Mouse (Mus musculus): Measurements from ENCODE around the gene Dbp. TPM values are rescaled to one million over a fixed set of nuclear protein-coding genes. Genes with fewer than 3 reads are reported as not detected.

Dbp gene
- total RNA-seq, 2 experiments from 2014 or later: 49.8 to 51.5 TPM

GRCm38 (mm10) chr7:45695098-45695497 lies 9.8 kb upstream of the Dbp start:
- DNase-seq: no peak

DNA sequence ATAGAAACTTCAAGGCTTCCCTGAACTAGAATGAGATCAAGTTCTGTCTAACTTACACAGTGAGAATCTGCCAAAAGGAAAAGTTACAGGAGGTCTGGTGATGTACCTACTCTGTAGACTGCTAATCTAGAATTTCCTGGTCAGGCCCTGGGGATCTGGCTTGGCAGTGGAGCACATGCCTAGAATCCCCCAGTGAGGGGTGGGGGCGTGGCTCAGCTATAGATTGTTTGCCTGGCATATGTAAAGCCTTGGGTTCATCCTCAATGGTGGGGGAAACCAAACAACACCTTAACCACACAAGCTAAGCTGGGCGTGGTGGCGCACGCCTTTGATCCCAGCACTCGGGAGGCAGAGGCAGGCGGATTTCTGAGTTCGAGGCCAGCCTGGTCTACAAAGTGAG lies 7.0 kb upstream of the Dbp start:
- no peak for DNase-seq

GRCm38 (mm10) chr7:45699523-45700141 lies 5.3 kb upstream of the Dbp start, which contains the start of gene Car11:
TSS of gene Car11 (plus strand) at chr7:45699843.
- DNase-seq: peak in 1 of 2 experiments; percentile 48

DNA sequence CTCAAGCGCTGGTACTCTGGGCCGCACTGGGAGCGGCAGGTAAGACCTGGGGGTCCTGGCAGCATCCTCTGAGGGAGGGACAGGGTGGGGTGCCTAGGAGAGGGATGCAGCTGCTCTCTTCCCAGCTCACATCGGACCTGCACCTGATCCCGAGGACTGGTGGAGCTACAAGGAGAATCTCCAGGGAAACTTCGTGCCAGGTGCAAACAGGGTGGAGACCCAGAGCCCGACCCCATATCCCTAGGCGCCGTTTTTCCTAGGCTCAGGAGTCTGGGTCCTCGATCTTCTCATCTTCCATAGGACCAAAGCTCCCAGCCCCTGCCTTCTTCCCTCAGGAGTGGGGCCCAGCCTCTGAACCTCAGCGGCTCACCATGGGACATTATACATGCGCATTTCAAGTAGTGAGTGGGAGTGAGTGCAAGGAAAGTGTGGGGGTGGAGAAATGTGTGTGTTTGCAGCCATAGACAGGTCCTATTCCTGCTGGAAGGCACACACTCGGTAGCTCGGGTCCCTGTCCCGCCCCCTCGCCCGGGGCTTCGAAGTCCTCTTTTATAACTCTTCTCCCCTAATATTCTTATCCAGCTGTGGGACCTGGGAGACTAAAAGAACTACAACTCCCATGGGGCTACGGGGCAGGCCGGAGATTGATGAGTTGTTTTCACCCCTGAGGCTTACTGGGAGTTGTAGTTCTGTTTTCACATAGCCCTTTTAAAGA lies 4.4 kb upstream of the Dbp start:
- DNase-seq: peak; percentile 80 to 82

GRCm38 (mm10) chr7:45701072-45701471 lies 3.8 kb upstream of the Dbp start:
- DNase-seq: peak in 1 of 2 experiments; percentile 47

GRCm38 (mm10) chr7:45701607-45702006 lies 3.3 kb upstream of the Dbp start:
- DNase-seq: no peak

DNA sequence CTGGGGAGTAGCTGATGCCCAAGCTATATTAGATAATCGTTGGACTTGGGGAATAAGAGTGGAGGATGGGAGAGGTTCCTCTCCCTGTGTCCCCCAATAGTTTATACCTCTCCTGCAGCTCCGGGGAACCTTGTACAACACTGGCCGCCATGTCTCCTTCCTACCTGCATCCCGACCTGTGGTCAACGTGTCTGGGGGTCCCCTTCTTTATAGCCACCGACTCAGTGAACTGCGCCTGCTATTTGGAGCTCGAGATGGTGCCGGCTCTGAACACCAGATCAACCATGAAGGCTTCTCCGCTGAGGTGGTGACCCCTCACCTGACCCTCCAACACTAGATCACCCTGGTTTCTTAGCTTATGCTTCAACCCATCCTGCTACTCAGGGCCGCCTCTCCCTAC lies 2.6 kb upstream of the Dbp start:
- no peak for DNase-seq

GRCm38 (mm10) chr7:45702809-45703520 lies 1.9 kb upstream of the Dbp start:
- DNase-seq: no peak

DNA sequence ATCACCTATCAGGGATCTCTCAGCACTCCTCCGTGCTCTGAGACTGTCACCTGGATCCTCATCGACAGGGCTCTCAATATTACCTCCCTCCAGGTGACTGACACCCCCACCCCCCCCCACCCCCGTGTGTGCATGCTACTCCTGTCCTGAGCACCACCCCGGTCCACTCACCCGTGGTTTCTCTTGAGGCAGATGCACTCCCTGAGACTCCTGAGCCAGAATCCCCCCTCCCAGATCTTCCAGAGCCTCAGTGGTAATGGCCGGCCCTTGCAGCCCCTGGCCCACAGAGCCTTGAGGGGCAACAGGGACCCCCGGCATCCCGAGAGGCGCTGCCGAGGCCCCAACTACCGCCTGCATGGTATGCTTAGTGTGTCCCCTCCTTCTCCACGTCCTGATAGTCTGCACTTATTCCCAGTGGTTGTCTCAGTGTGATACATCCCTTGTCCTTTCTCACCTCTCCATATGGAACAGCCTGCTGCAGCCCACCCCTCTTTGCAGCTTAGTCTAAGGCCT lies 1.3 kb upstream of the Dbp start:
- no peak for DNase-seq

DNA sequence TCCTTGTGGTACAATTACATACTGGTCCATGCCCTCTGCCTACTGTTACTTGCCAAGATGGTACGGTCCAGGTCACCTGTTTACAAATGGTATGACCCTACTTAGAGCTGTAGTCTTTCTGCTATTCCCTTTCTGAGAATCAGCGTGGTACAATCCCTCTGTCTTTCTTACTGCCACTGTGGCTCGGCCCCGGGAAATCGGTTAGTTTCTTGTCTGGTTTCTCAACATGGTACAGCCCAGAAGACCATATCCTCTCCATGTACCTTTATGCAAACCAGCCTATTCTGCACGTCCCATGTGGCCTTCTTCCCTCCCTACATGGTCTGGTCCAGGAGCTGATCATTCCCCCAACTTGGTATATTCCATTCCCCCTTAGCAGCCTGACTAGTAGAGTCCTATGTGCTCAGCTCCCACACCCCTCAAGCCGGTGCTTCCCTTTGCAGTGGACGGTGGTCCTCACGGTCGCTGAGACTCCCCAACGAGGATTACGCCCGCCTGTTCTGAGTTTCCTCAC lies 785 bp upstream of the Dbp start:
- peak; percentile 64 to 69 for DNase-seq

- DNase-seq: peak in 1 of 2 experiments; percentile 59
These were observed 566 bp downstream of the Dbp start for GRCm38 (mm10) chr7:45705443-45705864.

DNA sequence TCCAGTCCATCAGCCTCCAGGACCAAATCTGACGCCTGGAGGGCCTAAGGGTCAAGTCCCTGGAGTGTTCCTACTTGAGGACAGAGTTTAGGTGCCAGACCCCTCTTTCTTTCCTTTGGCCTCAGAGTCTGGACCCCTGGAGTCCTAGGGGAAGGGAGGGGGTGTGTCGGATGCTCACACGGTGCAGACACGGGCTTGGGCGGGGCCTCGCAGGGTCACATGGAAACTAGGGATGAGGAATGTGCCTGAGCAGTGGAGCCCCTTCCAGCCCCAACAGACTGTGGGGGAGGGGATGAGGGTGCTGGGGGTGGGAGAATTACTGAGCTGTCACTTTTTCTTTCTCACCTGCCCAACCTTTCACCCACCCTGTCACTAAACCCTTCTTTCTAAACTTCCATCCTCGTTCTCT lies 989 bp downstream of the Dbp start:
- peak; percentile 72 to 81 for DNase-seq

DNA sequence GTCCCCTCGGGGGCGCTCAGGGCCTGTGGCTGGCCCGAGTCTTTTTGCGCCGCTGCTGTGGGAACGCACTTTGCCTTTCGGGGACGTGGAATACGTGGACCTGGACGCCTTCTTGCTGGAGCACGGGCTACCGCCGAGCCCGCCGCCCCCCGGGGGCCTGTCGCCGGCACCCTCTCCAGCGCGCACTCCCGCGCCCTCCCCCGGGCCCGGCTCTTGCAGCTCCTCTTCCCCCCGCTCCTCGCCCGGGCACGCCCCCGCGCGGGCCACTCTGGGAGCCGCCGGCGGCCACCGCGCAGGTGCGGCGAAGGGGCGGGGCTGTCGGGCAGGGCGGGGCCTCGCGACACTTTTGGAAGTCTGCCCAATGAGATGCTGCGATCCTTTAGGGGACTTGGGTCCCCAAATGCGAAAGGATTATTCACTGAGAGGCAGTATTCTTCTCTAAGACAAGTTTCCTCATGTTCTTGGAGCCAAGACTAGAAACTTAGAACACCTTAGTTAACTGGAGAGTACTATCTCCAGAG lies 1.9 kb downstream of the Dbp start:
- peak; percentile 80 to 84 for DNase-seq

GRCm38 (mm10) chr7:45707375-45707967 lies 2.6 kb downstream of the Dbp start:
- DNase-seq: peak; percentile 93

DNA sequence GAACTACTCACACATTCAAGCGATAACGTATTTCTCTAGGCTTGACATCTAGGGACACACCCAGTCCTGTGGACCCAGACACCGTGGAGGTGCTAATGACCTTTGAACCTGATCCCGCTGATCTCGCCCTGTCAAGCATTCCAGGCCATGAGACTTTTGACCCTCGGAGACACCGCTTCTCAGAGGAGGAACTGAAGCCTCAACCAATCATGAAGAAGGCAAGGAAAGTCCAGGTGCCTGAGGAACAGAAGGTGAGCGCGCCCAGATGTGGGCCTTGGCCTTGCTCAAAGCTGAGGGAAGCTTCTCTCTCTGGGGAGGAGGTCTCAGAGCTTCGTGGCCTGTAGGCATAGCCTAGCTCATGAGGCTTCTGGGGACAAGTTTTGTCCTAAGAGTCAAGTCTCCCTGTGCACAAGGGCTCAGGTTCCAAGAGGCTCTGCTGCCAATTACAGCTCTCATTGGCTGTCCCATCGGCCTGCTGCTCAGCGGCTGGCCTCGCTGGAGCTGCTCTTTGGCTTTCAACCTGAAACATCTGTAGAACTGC lies 3.4 kb downstream of the Dbp start:
- no peak for DNase-seq

- DNase-seq: no peak
These were observed 4.1 kb downstream of the Dbp start for GRCm38 (mm10) chr7:45709036-45709435.

DNA sequence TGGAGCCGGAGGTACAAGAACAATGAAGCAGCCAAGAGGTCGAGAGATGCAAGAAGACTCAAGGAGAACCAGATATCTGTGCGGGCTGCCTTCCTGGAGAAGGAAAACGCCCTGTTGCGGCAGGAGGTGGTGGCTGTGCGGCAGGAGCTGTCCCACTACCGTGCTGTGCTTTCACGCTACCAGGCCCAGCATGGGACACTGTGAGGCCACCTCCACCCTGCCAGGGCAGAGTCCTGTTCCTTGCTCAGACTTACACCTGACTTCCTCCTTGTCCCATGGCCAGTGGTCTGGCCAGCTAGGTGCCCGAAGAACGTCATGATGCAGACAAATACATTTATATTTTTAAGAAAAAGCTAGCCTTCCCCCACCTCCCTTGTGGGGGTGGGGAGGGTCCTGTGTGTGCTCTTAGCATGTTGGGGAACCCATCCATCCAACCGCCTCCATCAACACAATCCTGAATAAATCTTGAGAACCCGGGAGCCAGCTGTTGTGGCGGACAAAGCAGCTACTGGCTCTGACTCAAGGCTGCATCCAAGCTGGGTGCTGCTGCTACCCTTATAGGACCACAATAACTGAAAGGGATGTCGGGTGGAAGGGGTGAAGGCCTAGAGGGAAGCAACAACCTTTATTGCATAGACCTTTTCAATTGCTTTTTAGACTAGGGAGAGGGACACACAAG lies 4.9 kb downstream of the Dbp start:
- no peak for DNase-seq

- DNase-seq: no peak
These were observed 5.7 kb downstream of the Dbp start for GRCm38 (mm10) chr7:45710477-45711191.

- DNase-seq: no peak
These were observed 6.6 kb downstream of the Dbp start for GRCm38 (mm10) chr7:45711316-45712021.
